Mouse (Mus musculus): ENCODE measurements around the gene Dnah8.

- no peak for TF ChIP-seq CTCF (conservative IDR thresholded peaks at IDR 0.05; ENCODE audit: low read length)
- no peak for TF ChIP-seq NANOG (IDR thresholded peaks at IDR 0.05; ENCODE audit: borderline replicate concordance, low read length)
Observed at GRCm38 (mm10) chr17:30866966-30867365, 242.8 kb downstream of the Dnah8 start.
